Mouse (Mus musculus): Measurements from ENCODE around the gene Ppara. TPM values are rescaled to one million over a fixed set of nuclear protein-coding genes. Genes with fewer than 3 reads are reported as not detected.

Ppara gene
- total RNA-seq (2023): not detected

DNA sequence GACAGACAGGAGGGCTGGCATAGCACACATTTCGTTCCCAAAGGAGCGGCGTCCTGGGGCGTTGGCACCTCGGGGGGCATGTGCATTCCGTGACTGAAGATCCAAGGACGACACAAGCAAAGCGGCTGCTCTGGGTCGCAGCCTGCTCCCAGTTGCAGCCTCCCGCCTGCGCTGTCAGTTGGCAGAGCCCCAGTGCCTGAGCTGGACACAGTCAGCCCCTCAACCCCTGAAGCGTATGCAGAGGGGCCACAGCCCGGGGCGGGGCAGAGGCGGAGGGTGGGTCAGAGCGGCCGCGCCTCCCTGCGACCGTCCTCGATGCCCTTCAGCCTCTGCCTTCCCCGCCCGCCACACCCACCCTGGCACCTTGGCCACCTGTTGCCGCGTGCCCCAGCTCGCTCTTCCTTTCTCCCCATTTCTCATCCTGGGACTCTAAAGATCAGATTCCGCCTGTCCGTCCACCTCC lies at the start of gene Ppara:
TSS of gene Ppara (plus strand) at position 413 of the 463 bp plus-strand sequence.

DNA sequence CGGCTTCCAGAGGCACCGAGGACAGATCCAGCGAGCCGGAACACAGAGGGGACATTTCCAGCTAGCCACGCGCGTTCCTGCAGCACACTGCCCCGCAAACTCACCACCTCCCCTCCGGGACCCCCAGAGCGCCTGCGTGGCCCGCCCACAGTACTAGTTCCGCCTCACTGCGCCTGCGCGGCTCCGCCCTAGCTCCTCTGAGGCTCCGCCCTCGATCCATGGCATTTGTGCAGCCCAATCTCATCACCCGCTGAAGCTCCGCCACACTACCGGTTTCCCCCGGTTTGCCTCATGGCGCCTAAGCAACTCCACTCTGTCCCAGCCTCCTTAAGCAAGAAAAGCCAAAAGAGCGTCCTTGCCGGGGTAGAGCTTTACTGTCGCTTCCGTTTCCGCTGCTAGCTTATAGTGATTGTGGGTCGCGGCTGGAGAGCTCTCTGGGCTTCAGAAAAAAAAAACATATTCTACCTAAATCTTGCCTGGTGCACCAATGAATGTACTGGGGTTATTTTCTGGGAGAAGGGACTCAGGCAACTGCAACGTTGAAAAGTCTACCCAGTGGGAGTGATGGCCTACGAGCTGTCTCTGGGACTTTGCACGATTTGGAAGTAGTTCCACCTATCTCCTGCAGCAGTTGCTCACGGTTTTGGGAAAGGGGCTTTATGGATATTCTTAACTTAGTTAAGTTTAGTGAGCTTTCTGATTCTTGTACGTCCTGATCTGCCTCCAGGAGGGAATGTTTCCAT lies 76.9 kb downstream of the Ppara start, which contains the start of gene Cdpf1:
TSS of gene Cdpf1 (minus strand) at position 163 of the 743 bp plus-strand sequence.

DNA sequence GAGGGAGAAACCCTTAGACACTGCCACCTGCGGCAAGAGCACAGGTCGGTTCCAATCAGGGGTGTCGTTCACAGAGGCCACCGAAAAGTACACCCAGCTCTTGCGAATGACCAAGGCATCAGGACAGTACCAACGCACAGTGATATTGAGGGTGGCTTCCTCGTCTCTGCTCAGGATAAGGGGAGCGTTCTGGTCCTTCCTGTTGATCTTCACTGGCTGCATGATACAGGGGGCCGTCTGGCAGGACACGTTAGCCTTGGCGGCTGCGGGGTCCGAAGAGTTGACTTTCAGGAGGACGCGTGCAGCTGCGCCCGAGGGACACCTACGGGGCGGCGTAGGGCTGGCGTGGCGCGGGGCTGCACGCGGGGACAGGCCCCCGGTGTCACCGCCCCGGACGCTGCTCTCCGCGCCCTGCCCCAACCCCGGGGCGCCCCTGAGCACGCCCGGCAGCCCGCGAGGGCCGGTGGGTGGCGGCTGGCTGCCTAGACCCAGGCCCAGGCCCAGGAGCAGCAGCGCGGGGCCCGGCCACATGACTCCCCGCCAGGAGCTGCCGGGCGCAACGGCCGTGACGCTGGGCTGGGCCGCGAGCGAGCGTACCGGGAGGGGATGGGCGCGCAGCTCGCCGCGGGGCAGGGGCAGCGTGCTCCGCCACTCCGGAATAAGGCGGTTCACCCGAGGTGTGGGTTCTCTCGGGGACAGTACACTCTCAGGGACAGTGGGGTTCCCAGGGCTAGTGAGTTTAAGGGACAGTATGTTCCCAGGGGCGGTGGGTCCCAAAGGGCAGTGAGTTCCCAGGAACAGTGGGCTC lies 86.6 kb downstream of the Ppara start, which contains the start of gene Pkdrej:
TSS of gene Pkdrej (minus strand) at position 532 of the 808 bp plus-strand sequence.

DNA sequence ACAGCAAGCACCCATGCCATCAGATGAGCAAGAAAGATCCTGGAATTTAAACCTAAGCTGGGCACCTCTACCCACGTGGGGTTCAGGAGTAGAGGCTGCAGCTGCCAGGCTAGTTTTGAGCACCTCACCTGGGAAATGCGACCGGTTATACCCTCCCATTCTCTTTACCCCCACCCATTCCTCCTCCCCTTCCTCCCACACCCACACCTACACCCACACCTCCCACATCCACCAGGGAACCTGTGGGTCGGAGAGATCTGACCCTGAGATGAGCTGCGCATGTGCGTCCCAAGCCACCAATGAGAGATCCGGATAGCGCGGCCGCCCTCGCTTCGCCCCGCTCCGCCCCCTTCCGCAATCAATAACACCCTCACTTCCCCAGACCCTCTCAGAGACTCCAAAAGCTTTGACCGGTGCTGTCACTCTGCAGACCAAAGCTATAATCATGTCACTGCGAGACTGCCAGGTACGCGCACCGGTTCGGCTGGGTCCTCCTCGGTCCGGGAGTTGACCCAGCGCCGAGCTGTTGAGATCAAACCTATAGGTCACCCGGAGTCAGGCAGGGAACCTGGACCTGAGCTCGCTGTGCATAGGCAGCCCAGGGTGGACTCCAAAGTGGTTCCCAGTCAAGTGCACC lies 97.3 kb downstream of the Ppara start, which contains the start of gene Ttc38:
TSS of gene Ttc38 (plus strand) at position 353 of the 637 bp plus-strand sequence.

Other genes with a start within 250 kb of the Ppara start
- gene 7530416G11Rik, start 231.8 kb upstream of the Ppara start, total RNA-seq (2023): not detected
- not detected for gene Wnt7b, start 152.5 kb upstream of the Ppara start, total RNA-seq (2023)
- gene Cdpf1, start 76.7 kb downstream of the Ppara start, total RNA-seq (2023): 22.3 TPM
- gene Pkdrej, start 86.8 kb downstream of the Ppara start, total RNA-seq (2023): not detected
- 27.1 TPM for gene Ttc38, start 97.3 kb downstream of the Ppara start, total RNA-seq (2023)
- 1.7 TPM for gene Gtse1, start 124.8 kb downstream of the Ppara start, total RNA-seq (2023)
- 29.5 TPM for gene Trmu, start 144.3 kb downstream of the Ppara start, total RNA-seq (2023)